Mouse (Mus musculus) olfactory bulb, adult 2 months (tissue): ENCODE measurements around the gene Mt3.

Experiments used
- CTCF ChIP-seq: fragments of 200-500 bp; IDR thresholded peaks from 2 replicates; pipeline ENCODE4 v1.5.1; 2012; ENCODE audit warnings: low read depth, mild to moderate bottlenecking, low read length, moderate library complexity; ENCODE audit not compliant: insufficient read depth
- POLR2A ChIP-seq: fragments of 200-500 bp; IDR thresholded peaks from 2 replicates; pipeline ENCODE4 v1.6.1; 2012; ENCODE audit warnings: mild to moderate bottlenecking, low read depth, low read length, moderate library complexity; ENCODE audit not compliant: insufficient read depth

DNA sequence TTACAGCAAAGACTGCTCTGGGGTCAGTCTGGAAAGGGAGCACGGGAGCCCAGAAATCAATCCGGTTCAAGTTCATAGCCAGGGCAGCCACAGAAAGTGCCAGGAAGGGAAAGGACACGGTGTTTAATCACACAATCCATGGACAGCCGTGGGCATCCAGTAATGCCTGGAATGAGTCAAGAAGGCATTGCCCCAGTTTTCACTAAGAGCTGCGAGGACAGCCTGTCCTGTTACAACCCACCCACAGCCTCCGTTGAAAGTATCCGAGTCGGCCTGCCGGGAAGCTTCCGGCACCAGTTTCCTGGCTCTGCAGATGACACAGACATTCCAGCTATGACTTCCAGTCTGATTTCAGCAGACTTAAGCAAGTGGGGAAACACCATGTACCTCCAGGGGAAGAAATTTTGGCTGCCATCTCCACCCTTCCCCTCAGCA is 18.9 kb downstream of the Mt3 start:
- TF ChIP-seq POLR2A (no peak), CTCF (no peak)
